Mouse (Mus musculus): Measurements from ENCODE around the gene Clec2g.

DNA sequence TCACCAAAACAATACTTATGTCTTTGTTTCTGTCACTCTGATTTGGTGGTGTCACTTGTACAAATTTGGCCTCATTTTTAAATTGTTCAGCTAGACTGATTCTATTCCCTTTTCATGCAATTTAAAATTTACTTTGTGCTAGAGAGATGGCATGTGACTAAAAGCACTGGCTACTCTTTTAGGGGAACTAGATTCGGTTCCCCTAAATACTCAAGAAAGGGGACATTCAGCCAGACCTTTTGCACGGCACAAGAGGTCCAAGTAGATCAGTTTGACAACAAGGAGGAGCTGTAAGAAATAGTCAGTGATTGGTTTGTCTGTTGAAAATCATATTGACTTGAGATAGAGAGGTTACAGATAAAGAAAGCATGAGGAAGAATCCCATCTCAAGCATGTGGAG is 67.2 kb downstream of the Clec2g start:
- TF ChIP-seq ZMIZ1 (IDR thresholded peaks at IDR 0.05; ENCODE audit: low read depth, low read length) (no peak), KAT2A (IDR thresholded peaks at IDR 0.05; ENCODE audit: insufficient replicate concordance, low read length) (no peak), CTCF (conservative IDR thresholded peaks at IDR 0.05 in 1 of 2, IDR thresholded peaks at IDR 0.05 in 1 of 2; ENCODE audit: low read depth in 2 of 2, low read length in 2 of 2) (no peak)

Measured in CH12.LX (cell line).